Mouse (Mus musculus) midbrain, embryonic 11.5 days (tissue): ENCODE results near the gene Eml3. TPM values are rescaled to one million over a fixed set of nuclear protein-coding genes. Genes with fewer than 3 reads are reported as not detected.

Experiments used
- ATAC-seq: fragments of 200-750 bp; cut with Nextera tagmentation; 2 replicates; pipeline ENCODE4 v1.8.0; 2017; ENCODE audit warnings: moderate TSS enrichment, moderate library complexity; ENCODE audit not compliant: low FRiP score
- DNase-seq: peaks from one replicate; pipeline ENCODE4 v3.0.0; 2015; ENCODE audit warnings: low spot score; ENCODE audit errors: missing footprints
- H3K27ac ChIP-seq: fragments of 300-500 bp; sonication (generic); 2 replicates; pipeline ENCODE4 v1.5.1; 2014; ENCODE audit warnings: low read depth, low read length
- H3K27me3 ChIP-seq: fragments of 300-500 bp; sonication (generic); 2 replicates; pipeline ENCODE4 v1.6.1; 2014; ENCODE audit warnings: mild to moderate bottlenecking, low read length, moderate library complexity, mixed read lengths; ENCODE audit not compliant: control insufficient read depth, insufficient read depth
- H3K36me3 ChIP-seq: fragments of 300-500 bp; sonication (generic); 2 replicates; pipeline ENCODE4 v1.6.1; 2014; ENCODE audit warnings: mild to moderate bottlenecking, low read length, moderate library complexity, mixed read lengths; ENCODE audit not compliant: control insufficient read depth, insufficient read depth
- H3K4me1 ChIP-seq: fragments of 300-500 bp; sonication (generic); 2 replicates; pipeline ENCODE4 v1.6.1; 2014; ENCODE audit warnings: low read length; ENCODE audit not compliant: control insufficient read depth, insufficient read depth
- H3K4me2 ChIP-seq: fragments of 300-500 bp; sonication (generic); 2 replicates; pipeline ENCODE4 v1.6.1; 2014; ENCODE audit warnings: mild to moderate bottlenecking, moderate library complexity
- H3K4me3 ChIP-seq: fragments of 300-500 bp; sonication (generic); 2 replicates; pipeline ENCODE4 v1.5.1; 2014; ENCODE audit warnings: low read depth, low read length
- H3K9ac ChIP-seq: fragments of 300-500 bp; sonication (generic); 2 replicates; pipeline ENCODE4 v1.6.1; 2014; ENCODE audit warnings: low read length
- H3K9me3 ChIP-seq: fragments of 300-500 bp; sonication (generic); 2 replicates; pipeline ENCODE4 v1.6.1; 2016; ENCODE audit warnings: low read length; ENCODE audit not compliant: control insufficient read depth
- WGBS: fragments of 180-500 bp; shearing (Covaris S2); extraction: QIAGEN DNeasy Blood & Tissue Kit; methylation state at CpG from one replicate; pipeline ENCODE4 v1.1.7; 2014; 5-methylcytosine and 5-hydroxymethylcytosine counted together
- polyA plus RNA-seq: library from polyadenylated mRNA; unstranded; fragments of >200 nt; fragmentation: Nextera tagmentation; extraction: Ambion mirVana; gene quantifications from 2 replicates; pipeline ENCODE4 v1.2.1, GENCODE M21; 2014

Eml3 gene
- polyA plus RNA-seq, 1 experiment from 2014 or later, result 8.2 TPM

- H3K4me1 ChIP-seq, result peaks cover 15% of the 10 kb centered on the region
- H3K4me3 ChIP-seq, result peak overlapping the region; percentile 98
- H3K27ac ChIP-seq, result peak overlapping the region; percentile 95
- peak overlapping the region; percentile 73 for H3K4me2 ChIP-seq
- peaks cover 12% of the 10 kb centered on the region for H3K36me3 ChIP-seq
- peak overlapping the region; percentile 95 for H3K9ac ChIP-seq
- no peaks in the 10 kb centered on the region for H3K27me3 ChIP-seq
- DNase-seq (peak; percentile 95), ATAC-seq (peak; percentile 66)
- under 1% methylated on average over 44 of the region's 46 CpGs for WGBS
- no peaks in the 10 kb centered on the region for H3K9me3 ChIP-seq
These were observed 13.1 kb downstream of the Eml3 start for GRCm38 (mm10) chr19:8942276-8942964.

DNA sequence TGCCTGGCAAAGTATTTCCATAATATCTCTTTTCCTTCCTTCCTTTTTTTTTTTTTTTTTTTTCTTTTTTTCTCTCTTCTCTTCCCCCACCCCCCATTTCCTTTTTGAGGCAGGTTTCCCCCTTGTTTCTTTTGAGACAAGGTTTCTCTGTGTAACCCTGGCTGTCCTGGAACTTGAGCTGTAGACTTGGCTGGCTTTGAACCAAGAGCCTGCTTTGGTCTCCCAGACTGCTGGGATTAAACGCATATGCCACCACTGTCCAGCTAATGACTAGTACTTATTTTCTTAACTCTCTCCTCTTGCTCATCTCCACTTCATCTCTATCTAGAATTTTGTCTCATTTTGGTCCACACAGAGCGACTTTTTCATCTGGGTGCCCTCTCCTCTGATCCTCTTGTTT is 13.7 kb downstream of the Eml3 start:
- Histone ChIP-seq H3K36me3 (peaks cover 19% of the 10 kb centered on the region), H3K27ac (no peak overlapping the region)

DNA sequence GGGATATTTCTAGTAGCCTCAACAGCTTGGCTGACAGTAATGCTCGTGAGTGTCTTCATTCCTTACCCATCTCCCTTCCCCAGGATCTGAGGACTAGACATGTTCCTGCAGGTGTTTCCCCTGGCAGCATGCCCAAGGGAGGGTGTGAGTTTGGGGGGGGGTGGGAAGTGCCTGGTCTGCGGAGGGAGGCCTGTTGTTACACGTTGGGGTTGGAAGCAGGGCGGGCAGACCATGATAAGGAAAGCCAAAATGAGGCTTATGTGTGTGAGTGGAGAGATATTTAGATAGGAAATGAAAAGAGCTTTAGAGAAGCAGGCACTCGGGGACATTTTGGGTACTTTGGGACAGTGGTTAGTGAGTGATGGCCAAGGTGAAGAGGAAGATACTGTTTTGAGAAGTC is 14.7 kb downstream of the Eml3 start:
- H3K4me3 ChIP-seq, result no peak overlapping the region

More for the DNA sequence above, 13.7 kb downstream of the Eml3 start:
- H3K4me2 ChIP-seq, result peak overlapping the region; percentile 73
- 79% methylated on average over 2 of the region's 2 CpGs for WGBS
- peak; percentile 82 for DNase-seq
- no peaks in the 10 kb centered on the region for H3K9me3 ChIP-seq
- H3K9ac ChIP-seq, result peak overlapping the region; percentile 95
- H3K4me1 ChIP-seq, result peaks cover 15% of the 10 kb centered on the region
- ATAC-seq, result no peak
- no peaks in the 10 kb centered on the region for H3K27me3 ChIP-seq
- H3K4me3 ChIP-seq, result peak overlapping the region; percentile 98

GRCm38 (mm10) chr19:8944750-8945149 is 15.4 kb downstream of the Eml3 start:
- H3K4me1 ChIP-seq, result peaks cover 15% of the 10 kb centered on the region
- ATAC-seq (no peak), DNase-seq (peak; percentile 94)
- no peak overlapping the region for H3K9ac ChIP-seq
- H3K9me3 ChIP-seq, result no peaks in the 10 kb centered on the region
- WGBS, result 60% methylated on average over 5 of the region's 5 CpGs
- no peak overlapping the region for H3K27ac ChIP-seq
- H3K27me3 ChIP-seq, result no peaks in the 10 kb centered on the region
- H3K4me3 ChIP-seq, result peak overlapping the region; percentile 4; the same call in 1 of the 2 replicates
- peaks cover 30% of the 10 kb centered on the region for H3K36me3 ChIP-seq
- 0 out of 2 replicates have a peak overlapping the region, but pooled peaks have one; percentile 11 for H3K4me2 ChIP-seq

More for the DNA sequence above, 14.7 kb downstream of the Eml3 start:
- H3K4me2 ChIP-seq, result no peak overlapping the region
- H3K9ac ChIP-seq, result peak overlapping the region; percentile 16
- H3K4me1 ChIP-seq, result peaks cover 15% of the 10 kb centered on the region
- ATAC-seq (no peak), DNase-seq (peak; percentile 61)
- no peaks in the 10 kb centered on the region for H3K9me3 ChIP-seq
- 83% methylated on average over 5 of the region's 5 CpGs for WGBS
- H3K36me3 ChIP-seq, result peaks cover 27% of the 10 kb centered on the region
- no peaks in the 10 kb centered on the region for H3K27me3 ChIP-seq
- no peak overlapping the region for H3K27ac ChIP-seq

- Histone ChIP-seq H3K27ac (no peak overlapping the region), H3K4me2 (no peak overlapping the region), H3K4me1 (peaks cover 15% of the 10 kb centered on the region), H3K36me3 (peaks cover 32% of the 10 kb centered on the region), H3K9ac (no peak overlapping the region), H3K9me3 (no peaks in the 10 kb centered on the region), H3K27me3 (no peaks in the 10 kb centered on the region), H3K4me3 (peak overlapping the region; percentile 4; the same call in 1 of the 2 replicates)
- ATAC-seq (no peak), DNase-seq (peak; percentile 56)
- 83% methylated on average over 6 of the region's 6 CpGs for WGBS
These were observed 15.9 kb downstream of the Eml3 start for GRCm38 (mm10) chr19:8945251-8945650.

GRCm38 (mm10) chr19:8946929-8947328 is 17.6 kb downstream of the Eml3 start:
- Histone ChIP-seq H3K4me1 (peaks cover 9% of the 10 kb centered on the region), H3K27ac (no peak overlapping the region), H3K27me3 (no peaks in the 10 kb centered on the region), H3K4me3 (no peak overlapping the region), H3K4me2 (no peak overlapping the region), H3K36me3 (peaks cover 41% of the 10 kb centered on the region), H3K9ac (no peak overlapping the region), H3K9me3 (no peaks in the 10 kb centered on the region)
- ATAC-seq (no peak), DNase-seq (peak; percentile 54)
- WGBS, result 95% methylated on average over 7 of the region's 7 CpGs

GRCm38 (mm10) chr19:8950190-8950589 is 20.8 kb downstream of the Eml3 start:
- no peak overlapping the region for H3K27ac ChIP-seq
- 93% methylated on average over 5 of the region's 5 CpGs for WGBS
- no peaks in the 10 kb centered on the region for H3K9me3 ChIP-seq
- H3K4me2 ChIP-seq, result no peak overlapping the region
- no peak overlapping the region for H3K4me3 ChIP-seq
- ATAC-seq (no peak), DNase-seq (no peak)
- no peaks in the 10 kb centered on the region for H3K27me3 ChIP-seq
- H3K4me1 ChIP-seq, result peaks cover 12% of the 10 kb centered on the region
- peaks cover 36% of the 10 kb centered on the region for H3K36me3 ChIP-seq
- no peak overlapping the region for H3K9ac ChIP-seq

DNA sequence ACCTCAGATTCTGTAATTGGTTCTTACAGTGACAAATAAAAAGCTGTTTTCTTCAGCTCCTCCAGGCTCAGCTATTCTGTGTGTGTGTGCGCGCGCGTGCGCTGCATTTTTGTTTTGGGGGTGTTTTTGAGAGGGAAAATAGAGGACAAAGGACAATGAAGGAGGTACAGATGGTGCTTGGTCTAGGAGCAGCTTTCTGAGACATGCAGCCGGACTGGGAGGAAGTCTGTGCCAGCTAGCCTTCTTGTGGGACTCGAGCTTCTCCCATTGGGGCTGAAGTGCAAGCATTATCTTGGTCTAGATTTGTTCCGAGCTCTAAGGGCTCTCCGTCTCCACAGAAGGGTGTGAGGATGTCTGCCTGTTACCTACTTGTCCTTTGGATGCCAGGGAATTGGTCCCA is 22.9 kb downstream of the Eml3 start:
- ATAC-seq (no peak), DNase-seq (peak; percentile 88)
- Histone ChIP-seq H3K9me3 (no peaks in the 10 kb centered on the region), H3K27ac (peak overlapping the region; percentile 71; the same call in 1 of the 2 replicates), H3K4me1 (peaks cover 12% of the 10 kb centered on the region), H3K4me3 (no peak overlapping the region), H3K4me2 (no peak overlapping the region), H3K36me3 (peaks cover 33% of the 10 kb centered on the region), H3K27me3 (no peaks in the 10 kb centered on the region), H3K9ac (0 out of 2 replicates have a peak overlapping the region, but pooled peaks have one; percentile 3)
- 87% methylated on average over 9 of the region's 9 CpGs for WGBS
